Mouse (Mus musculus) kidney, postnatal 10 days (tissue): Measurements from ENCODE around the gene Vps9d1.
"Not testable (repeated sequence)": the region's sequence is repeated elsewhere in the genome, so short reads cannot be mapped to it uniquely, and the experiment has no call there.

ENCODE experiments used
- DNase-seq: peaks from one replicate; pipeline ENCODE4 v3.0.0; 2021; ENCODE audit warnings: mixed read lengths

The Vps9d1 gene

DNA sequence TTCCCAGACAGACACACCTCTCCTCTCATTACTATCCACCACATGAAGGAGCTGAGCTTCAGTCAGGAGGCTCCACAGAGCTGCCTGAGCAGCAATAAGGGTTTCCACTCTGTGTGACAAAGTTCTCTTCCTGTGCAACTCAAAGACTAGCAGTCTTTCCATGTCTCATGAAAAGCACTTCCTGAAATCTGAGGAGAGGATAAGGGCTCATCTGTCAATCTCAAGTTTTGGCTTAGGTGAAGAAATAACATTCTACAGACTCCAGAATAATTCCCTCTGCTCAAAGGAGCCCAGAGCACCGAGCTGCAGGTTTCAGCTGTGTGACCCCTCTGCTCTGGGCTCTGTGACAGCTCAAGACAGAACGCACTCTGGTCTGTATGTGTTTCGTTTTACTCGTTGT lies 1.2 kb downstream of the Vps9d1 start:
- no peak for DNase-seq

DNA sequence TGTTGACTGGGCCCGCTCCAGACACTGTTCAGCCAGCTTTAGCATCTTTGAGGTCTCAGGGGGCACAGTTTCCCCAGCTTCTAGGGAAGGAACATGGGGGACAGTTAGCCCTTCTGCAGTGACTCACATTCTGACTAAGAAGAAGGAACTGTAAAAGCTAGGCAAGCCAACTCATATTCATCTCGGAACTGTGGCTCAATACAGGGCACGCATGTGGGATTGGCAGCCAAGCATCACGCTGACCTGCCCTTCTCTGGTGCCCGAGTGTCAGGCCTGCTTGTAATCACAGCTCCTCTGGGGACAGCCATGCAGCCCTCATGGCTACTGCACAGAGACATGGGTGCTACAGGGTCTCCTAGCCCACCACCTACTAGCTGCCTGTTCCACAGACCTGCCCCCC lies 3.2 kb downstream of the Vps9d1 start:
- DNase-seq: no peak

DNA sequence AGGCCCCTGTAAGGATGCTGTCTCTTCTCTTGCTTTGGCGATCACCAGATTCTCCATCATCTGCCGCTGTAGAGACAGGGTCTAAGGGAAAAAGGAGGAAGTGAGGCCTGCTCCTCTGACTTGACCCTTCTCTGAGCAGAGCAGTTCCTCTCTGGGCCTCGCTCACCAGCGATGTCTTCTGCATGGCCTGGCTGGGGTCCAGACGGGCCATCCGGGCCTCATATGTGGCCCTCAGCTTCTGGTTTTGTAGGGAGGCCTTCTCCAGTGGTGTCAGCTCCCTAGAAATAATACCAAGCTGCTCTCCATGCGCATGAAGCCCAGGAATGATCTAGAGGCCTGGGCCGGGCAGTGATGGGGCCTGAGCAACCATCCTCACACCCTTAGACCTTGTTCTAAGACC lies 5.6 kb downstream of the Vps9d1 start:
- no peak for DNase-seq

DNA sequence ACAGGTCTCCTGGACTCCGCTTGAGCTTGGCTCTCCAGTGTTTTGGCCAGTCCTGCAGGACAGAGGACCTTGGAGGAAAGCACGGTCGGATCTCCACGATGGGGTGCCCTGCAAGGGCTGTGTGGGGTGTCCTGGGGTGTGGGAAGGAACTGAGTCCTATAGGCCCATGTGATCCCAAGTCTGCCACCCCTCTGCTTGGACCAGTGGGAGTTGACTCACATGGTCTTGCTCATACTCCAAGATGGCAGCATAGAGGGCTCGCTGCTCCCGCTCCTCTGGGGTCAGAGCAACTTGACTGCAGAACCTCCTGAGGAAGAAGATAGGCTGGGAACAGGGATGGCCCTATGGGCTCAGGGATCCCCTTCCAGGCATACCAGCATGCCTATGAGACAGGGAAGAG lies 6.4 kb downstream of the Vps9d1 start:
- DNase-seq: no peak

DNA sequence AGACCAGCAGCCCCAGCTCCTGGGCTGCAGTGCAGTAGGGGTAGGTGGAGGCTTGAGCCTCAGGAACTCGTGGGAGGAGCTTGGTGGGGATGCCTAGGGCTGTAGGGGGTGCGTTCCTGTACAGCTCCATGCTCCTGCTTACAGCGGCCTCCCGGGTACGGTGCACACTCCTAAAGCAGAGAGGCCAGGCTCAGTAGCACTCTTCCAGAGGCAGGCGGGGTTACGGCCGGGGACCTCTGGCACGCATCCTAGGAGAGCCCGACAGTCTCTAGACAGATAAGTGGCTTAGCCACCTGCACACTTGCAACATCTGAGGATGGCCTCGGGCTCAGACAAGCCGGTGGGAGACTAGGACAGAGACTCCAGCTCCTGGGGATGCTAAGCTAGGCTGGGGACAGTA lies 8.6 kb downstream of the Vps9d1 start:
- no peak for DNase-seq

DNA sequence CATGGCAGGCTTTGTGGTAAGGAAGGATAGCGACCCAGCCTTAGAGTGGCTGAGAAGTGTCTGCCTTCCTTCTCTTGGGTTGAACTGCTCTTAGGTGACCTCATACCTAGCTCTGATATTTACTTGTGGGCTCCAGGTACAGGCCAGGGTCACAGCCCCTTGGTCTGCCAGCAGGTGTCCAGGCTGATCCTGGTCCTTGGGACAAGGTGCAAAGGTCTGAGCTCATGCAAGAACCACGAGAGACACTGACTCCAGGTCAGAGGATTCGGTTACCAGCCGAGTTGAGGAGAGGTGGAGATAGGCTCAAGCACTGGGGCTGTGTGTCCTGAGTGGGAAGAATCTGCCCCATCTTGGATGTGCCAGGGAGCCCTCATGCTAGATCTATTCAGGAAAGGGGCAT lies 9.8 kb downstream of the Vps9d1 start:
- DNase-seq: no peak

DNA sequence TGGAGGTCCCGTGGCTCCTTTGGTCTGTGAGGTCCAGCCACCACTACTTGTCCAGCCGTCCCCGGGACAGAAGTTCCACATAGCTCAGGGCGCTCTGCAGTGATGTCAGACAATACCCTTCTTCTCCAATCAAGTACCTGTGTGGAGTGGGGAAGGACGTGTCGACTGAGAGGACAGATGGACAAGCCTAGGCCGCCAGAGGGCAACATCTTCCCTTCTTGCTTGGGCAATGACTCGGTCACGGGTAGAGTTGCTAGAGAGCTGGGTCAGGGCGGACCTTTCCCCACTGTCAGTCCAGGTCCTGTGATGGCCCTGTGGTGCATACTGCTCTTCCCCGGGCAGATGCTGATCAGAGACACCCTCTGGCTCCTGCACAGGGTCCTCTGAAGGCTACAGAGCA lies 11.1 kb downstream of the Vps9d1 start:
- no peak for DNase-seq

DNA sequence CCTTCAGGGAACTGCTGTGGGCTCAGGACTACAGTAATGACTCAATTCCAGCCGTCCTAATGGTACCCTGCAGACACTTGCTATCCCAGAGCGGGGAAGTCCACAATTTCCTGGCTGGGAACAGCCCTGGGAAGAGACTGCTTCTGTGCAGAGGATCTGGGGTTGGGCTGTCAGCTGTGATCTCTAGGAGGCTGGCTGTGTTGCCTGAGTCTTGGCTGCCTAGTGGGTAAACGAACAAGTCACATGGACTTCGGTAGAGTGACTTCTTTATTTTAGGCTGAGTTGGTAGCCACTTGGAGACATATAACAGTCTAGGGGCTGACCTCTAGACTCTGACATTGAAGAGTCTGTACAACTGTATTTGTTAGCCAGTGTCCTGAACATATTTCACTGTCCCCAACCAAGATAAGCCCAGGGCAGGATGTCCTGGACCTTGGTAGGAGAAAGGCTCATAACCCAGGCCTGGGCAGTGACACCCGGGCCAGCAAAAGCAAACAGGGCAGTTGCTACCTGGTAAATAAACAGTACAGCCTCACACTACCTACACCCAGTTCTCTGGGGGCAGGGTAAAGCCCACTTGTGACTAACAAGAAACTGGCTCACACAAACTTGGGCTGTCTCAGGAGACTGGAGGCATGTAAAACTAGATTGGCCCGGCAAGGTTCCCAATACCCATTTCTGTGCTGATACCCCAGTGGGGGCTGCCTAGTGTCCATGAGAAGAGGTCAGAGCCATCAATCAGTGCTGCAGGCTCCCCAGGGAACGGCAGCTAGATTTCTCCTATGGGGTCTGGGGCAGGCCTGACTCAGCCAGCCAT lies 11.8 kb downstream of the Vps9d1 start:
- DNase-seq: no peak

DNA sequence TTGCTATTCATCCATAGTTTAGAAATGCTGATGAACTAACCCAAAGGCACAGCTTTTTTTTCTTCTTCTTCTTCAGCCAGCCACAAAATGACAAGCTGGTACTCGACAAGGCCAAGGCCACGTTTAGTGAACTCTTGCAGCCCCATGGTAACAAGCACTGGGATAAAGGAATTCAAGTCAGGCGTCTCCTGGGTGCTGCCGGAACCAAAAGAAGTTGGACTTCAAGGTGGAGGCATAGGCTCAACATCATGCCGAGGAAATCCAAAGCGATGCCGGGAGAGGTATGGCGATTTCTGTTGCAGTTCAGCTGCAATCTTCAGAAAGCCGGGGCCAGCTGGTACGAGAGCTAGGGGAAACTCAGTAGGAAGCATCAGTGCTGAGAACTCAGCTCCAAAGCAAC lies 14.8 kb downstream of the Vps9d1 start:
- no peak for DNase-seq

DNA sequence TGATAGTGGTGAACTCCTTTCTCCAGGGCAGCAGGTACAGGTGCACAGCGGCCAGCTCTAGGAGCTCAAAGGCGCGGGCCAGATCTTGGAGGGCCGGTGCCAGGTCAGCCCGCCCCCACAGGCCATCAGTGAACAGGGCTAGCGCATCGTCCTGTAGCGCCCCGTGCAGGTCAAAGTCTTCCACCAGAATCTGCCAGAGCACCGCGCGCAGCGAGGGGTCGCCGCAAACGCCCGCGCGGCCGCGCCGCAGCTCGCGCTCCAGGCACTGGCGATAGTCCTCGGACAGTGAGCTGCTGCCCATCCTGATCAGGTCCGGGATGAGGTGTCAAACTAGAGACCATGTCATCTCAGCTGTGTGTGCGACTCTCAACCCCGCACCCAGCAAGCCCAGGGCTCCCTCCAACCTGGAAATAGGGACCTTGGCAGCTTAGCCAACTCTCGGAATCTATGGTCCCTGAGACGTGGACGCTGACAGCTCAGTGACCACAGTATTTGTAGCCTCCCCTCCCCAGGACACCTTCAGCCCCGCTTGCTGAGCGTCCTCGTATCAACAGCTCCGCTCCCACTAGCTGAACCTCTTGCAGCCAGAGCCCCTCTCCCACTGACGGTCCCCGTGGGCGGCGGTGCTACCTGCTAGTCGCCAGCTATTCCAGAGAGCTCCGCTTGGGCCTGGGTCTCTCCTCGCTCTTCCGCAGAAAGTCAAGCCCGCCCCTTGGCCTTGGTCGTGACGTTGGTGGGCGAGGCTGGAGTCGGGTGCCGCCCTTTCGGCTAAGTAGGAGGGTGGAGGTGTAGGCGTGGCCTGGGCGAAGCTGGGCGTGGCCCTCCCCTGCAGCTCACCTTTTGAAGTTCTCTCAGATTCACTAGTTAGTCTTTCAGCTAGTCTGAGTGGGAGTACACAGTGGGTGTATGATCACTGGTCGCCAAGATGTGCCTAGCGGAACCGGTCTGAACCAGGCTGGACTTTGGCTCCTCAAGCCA lies 18.3 kb downstream of the Vps9d1 start, which contains the start of gene Spata2l:
Gene Spata2l (minus strand): TSS at position 714 of the 978 bp plus-strand sequence.
- DNase-seq: peak; percentile 94

DNA sequence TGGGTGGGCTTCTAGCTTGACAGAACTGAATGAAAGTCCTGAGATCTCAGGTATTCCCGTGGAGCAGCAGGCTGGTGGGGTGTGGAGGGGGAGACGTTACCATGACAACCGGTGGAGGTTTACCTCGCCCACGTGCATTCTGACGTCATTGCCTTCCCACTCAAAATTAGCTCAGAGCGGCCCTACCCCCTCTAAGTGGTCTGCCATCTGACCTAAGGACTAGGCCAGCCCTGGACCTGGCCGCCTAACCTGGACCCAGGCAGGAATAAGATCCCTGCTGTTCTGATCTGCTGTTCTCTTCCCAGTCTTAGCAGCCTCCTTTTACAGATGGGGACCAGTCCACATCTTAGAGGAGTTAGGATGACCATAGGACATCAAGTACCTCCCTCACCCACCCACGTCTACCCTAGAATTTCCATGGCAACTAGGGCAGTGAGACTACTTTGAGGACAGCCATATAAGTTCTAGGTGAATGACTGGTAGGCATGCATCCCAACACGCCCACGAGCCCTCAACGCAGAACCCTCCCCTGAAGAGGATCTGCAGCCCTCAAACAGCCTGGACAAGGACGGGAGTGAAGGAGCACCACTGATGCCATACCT lies 19.1 kb downstream of the Vps9d1 start:
- DNase-seq: no peak

DNA sequence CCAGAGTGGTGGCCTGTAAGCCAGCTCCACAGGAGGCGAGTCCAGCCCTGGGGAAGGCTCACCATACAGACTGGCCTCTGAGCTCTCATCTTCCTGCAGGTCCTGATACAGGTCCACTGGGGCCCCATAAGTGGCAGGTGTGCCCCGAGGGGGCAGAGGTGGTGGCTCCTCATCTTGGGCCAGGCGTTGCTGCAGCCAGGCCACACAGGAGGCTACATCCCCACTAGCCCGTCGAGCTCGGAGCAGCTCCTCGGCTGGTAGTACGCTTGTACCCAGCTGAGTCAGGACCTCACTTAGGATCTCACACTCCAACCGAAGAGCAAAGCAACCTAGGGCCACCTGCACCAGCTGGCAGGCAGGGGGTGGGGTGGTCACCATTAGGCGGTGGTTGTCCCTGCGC lies 20.4 kb downstream of the Vps9d1 start:
- DNase-seq: no peak

DNA sequence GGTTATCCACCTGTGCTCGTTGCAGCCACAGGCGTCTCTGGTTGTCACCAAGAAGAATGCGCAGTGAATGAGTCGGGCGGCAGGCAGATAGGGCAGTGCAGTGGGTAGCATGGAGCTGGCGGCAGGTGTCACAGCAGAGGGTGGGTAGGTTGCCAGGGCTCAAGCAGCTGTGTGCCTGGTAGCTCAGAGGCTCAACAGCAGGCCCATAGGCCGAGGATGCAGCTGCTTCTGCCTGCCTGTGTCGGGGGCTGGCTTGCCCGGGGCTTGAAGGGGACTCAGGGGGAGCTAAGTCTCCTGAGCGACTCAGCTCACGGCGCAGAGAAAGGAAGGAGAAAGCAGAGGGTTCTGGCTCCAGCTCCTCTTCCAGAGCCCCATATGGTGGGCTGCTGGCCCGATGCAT lies 20.8 kb downstream of the Vps9d1 start:
- DNase-seq: no peak

DNA sequence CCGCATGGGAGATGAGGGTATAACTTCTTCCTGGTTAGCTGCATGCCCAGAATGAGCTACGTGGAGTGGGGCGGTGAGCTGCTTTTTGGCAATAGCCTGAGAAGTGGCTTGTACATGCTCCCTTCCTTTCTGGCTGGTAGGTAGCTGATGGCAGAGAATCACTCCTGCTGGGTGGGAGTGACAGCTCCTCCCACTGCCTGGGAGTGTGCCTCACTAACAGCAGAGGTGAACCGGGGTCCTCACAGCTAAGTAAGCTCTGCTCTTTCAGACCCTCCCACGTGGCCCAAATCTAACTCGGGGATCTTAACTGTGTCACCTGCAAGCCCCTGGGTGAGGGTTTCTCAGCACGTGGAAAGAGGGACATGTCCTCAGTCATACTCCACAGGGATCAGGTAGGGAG lies 21.6 kb downstream of the Vps9d1 start:
- DNase-seq: no peak

DNA sequence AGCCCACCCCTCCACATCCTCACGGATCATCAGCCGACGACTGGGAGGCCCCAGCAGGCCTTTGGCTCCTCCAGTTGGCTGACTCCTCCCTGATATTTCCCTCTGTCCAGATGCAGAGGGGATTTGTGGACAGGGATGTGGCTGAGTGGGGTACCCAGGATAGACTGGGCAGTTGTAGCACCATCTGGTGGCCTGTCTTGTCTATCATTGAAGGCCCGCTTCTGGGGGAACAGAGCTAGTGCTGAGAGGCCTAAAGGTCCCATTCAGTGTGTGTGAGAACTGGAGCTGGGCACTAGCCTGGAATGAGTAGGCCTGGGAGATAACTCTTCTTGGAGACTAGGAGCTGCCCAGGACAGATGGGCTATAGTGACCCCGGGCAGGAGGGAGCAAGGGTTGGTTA lies 22.4 kb downstream of the Vps9d1 start:
- peak; percentile 50 for DNase-seq

DNA sequence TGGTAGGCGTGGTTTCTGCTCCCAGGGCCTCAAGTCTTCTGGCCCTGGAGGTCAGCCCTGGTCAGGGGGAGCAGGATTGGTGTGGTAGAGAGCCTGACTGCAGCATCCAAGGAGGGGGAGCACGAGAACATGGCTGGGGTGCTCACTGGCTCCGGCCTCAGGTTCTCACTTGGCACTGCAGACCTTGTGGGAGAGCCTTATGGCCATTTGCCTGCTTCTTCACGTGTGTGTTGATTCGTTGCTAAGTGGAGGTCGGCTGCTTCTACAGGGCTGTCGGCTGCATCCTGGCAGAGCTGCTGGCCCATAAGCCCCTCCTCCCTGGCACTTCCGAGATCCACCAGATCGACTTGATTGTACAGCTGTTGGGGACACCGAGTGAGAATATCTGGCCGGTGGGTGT lies 23.8 kb downstream of the Vps9d1 start:
- not testable (repeated sequence) for DNase-seq

DNA sequence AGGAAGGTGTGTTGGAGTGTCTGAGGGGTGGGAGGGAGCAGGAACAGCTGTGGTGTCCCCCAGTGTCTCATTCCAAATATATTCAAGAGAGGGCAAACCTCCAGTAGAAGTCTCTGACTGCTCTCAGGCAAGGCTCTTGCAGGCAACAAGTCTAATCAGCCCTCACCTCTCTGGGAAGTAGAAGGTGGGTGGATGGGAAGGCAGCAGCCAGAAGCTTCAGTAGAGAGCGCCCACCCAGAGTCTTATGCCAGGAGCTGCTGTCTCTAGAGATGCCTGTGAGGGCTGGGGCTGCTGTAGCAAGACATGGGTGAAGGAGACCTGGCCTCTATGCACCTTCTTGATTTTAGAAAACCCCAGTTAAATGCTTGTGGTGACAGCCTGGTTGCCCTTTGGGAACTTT lies 25.7 kb downstream of the Vps9d1 start:
- no peak for DNase-seq

DNA sequence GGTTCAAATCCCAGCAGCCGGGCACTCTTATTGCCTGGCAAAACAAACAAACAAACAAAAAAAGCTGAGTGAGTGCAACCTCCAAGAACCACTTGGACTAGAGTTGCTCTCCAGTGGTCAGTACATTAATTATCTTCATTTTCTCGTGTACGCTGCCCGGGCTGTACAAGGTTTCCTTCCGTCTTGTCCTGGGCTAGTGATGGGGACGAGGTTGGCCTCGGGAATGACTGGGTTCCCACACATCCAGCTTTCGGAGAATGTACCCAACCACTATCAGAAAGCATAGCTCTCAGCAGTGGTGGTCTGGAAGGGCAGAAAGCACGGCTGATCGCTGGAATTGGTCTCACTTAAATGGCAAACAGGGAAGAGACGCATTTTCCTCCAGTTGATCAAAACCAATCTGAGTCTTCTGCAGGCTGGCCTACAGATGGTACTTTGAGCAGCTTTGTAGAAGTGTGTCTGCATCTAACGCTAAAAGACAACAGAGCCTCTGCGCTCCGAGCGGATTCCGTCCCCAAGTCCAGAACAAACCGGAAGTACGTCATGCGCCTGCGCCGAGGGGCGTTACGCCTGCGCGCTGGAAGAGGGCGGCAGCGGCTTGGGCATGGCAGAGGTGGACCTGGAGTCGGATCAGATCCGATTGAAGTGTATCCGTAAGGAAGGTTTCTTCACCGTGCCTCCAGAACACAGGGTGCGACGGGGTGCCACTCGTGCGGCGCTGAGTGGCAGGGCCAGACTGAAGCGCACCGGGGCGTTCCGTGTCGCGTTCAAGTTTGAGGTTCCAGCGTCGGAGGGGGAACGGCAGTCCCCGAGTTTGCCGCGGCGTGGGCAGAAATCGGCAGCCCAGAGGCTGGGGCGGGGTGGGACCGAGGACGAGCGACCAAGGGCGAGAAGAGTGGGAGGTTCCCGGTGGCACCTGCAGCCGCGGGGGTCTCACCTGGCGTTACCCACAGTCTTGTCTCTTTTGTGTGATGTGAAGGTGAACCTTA lies 29.6 kb downstream of the Vps9d1 start, which contains the start of gene Cdk10:
Gene Cdk10 (plus strand): TSS at position 565 of the 989 bp plus-strand sequence.
- peak; percentile 96 for DNase-seq

DNA sequence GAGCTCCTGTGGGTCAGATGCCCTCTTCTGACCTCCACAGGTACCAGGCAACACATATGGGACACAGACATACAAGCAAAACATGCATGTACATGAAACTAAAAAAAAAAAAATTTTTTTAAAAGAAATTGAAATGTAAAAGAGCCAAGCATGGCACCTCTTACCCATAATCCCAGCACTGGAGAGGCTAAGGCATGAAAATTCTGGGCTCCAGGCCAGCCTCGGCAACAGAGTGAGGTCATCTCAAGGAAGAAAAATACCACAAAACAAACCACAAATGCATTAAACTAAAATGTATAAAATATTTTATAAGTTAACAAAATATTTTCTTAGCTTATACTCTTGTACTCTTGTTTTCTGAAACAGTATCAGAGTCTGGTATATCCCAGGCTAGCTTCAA lies 33.2 kb downstream of the Vps9d1 start:
- no peak for DNase-seq

DNA sequence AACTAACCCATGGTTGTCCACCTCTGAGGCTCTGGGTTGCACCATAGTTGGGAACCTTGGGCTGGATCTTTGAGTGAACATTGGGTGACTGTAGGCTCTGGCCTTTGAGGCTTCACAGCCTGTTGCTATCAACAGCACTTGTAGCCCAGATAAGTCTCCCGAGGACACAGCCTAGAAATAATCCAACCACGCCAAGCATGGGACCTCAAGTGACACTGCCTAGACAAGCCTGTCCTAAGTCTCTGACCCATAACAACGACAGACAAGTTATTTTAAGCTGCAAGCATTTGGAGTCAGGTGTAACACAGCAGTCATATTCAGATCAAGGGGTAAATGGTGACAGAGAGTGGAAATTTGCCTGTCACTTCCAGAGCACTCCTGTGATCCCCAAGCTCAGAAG lies 38.7 kb downstream of the Vps9d1 start:
- DNase-seq: no peak

DNA sequence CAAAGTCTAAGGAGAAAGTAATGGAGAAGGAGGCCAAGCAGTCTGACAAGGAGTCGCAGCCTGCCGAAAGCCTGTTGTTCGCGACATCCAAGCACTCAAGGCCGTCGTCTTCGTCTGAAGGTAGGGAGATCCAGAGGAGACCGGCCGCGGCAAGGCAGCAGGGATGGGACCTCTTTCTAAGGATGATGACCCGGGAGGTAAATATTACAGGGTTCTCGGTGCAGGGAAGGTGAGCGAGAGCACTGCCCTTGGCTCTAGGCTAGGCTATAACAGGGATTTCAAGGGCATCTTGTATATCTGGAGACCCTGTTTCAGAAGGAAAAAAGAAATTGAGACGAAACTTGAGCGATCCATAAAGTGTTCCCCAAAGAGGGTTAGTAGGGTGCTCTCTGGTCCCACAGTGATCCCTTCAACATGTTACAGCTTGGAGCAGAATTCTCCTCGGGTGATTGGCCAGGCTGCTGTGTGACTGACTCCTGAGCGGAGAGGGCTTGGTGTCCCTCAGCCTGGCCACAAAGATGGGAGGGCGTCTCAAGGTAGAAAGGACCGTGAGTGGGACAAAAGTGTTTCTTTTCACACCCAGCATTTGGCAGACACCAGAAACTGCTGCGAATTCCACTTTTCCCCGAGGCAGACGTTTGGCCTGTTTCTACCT lies 40.9 kb downstream of the Vps9d1 start:
- DNase-seq: no peak
